Mouse (Mus musculus) heart, embryonic 14.5 days (tissue): ENCODE measurements around the gene Itpr2. TPM values are rescaled to one million over a fixed set of nuclear protein-coding genes. Genes with fewer than 3 reads are reported as not detected.

Source experiments
- ATAC-seq: fragments of 200-750 bp; cut with Nextera tagmentation; 2 replicates; pipeline ENCODE4 v1.8.0; 2017; ENCODE audit warnings: low read depth, moderate TSS enrichment; ENCODE audit not compliant: insufficient number of reproducible peaks, insufficient read depth, low FRiP score
- H3K27ac ChIP-seq, 2 experiments: fragments of 200-500 bp in 1 of 2; fragments of 300-500 bp in 1 of 2; sonication (generic) in 1 of 2; replicated peaks in 1 of 2; 2 replicates each; pipeline ENCODE4 v1.5.1; 2012 to 2014; ENCODE audit warnings: low read depth in 2 of 2, low read length in 2 of 2, control low read depth in 1 of 2, mild to moderate bottlenecking in 1 of 2, mixed read lengths in 1 of 2; ENCODE audit not compliant: control insufficient read depth in 1 of 2, insufficient read depth in 1 of 2
- H3K27me3 ChIP-seq: fragments of 300-500 bp; sonication (generic); 2 replicates; pipeline ENCODE4 v1.6.1; 2014; ENCODE audit warnings: mild to moderate bottlenecking, low read length, control low read depth; ENCODE audit not compliant: control insufficient read depth, insufficient read depth
- H3K36me3 ChIP-seq: fragments of 300-500 bp; sonication (generic); 2 replicates; pipeline ENCODE4 v1.6.1; 2014; ENCODE audit warnings: mild to moderate bottlenecking, control low read depth, low read length, mixed read lengths; ENCODE audit not compliant: control insufficient read depth, insufficient read depth
- H3K4me1 ChIP-seq, 2 experiments: fragments of 200-500 bp in 1 of 2; fragments of 300-500 bp in 1 of 2; sonication (generic) in 1 of 2; 2 replicates each; pipeline ENCODE4 v1.6.1; 2012 to 2014; ENCODE audit warnings: low read length in 2 of 2, control low read depth in 1 of 2, mixed read lengths in 1 of 2; ENCODE audit not compliant: control insufficient read depth in 2 of 2, insufficient read depth in 2 of 2
- H3K4me2 ChIP-seq: fragments of 300-500 bp; sonication (generic); 2 replicates; pipeline ENCODE4 v1.6.1; 2014; ENCODE audit warnings: mild to moderate bottlenecking, low read length
- H3K4me3 ChIP-seq, 2 experiments: fragments of 200-500 bp in 1 of 2; fragments of 300-500 bp in 1 of 2; sonication (generic) in 1 of 2; 2 replicates each; pipeline ENCODE4 v1.5.1; 2012 to 2014; ENCODE audit warnings: low read length in 2 of 2, mild to moderate bottlenecking in 2 of 2, control low read depth in 1 of 2, low read depth in 1 of 2, moderate library complexity in 1 of 2; ENCODE audit not compliant: control insufficient read depth in 1 of 2, insufficient read depth in 1 of 2
- H3K9ac ChIP-seq: fragments of 300-500 bp; sonication (generic); 2 replicates; pipeline ENCODE4 v1.6.1; 2014; ENCODE audit warnings: mild to moderate bottlenecking, low read length
- H3K9me3 ChIP-seq: fragments of 300-500 bp; sonication (generic); 2 replicates; pipeline ENCODE4 v1.6.1; 2016; ENCODE audit warnings: low read length, control low read depth; ENCODE audit not compliant: control insufficient read depth
- WGBS: fragments of 180-500 bp; shearing (Covaris S2); extraction: QIAGEN DNeasy Blood & Tissue Kit; methylation state at CpG from one replicate; pipeline ENCODE4 v1.1.7; 2014; 5-methylcytosine and 5-hydroxymethylcytosine counted together
- polyA plus RNA-seq: library from polyadenylated mRNA; unstranded; fragments of >200 nt; fragmentation: Nextera tagmentation; extraction: Ambion mirVana; gene quantifications from 2 replicates; pipeline ENCODE4 v1.2.1, GENCODE M21; 2014

Itpr2 gene
- polyA plus RNA-seq, 1 experiment from 2014 or later, result 43.4 TPM

- Histone ChIP-seq H3K9me3 (no peaks in the 10 kb centered on the region), H3K36me3 (peaks cover 56% of the 10 kb centered on the region), H3K4me2 (no peak overlapping the region), H3K4me1 (peaks cover 12 to 19% of the 10 kb centered on the region in 2 experiments), H3K27me3 (no peaks in the 10 kb centered on the region), H3K27ac (no peak overlapping the region), H3K4me3 (no peak overlapping the region), H3K9ac (no peak overlapping the region)
- ATAC-seq, result no peak
- 88% methylated on average over 8 of the region's 8 CpGs for WGBS
Observed at GRCm38 (mm10) chr6:146326631-146327030, 175.4 kb downstream of the Itpr2 start.

- Histone ChIP-seq H3K36me3 (peaks cover 65% of the 10 kb centered on the region), H3K4me3 (no peak overlapping the region), H3K27me3 (no peaks in the 10 kb centered on the region), H3K9me3 (no peaks in the 10 kb centered on the region), H3K9ac (no peak overlapping the region), H3K4me2 (no peak overlapping the region), H3K27ac (no peak overlapping the region), H3K4me1 (peaks cover 11 to 16% of the 10 kb centered on the region in 2 experiments)
- WGBS, result 57% methylated on average over 19 of the region's 19 CpGs
- ATAC-seq, result no peak
Observed at GRCm38 (mm10) chr6:146324541-146325204, 177.3 kb downstream of the Itpr2 start.

- H3K4me2 ChIP-seq, result no peak overlapping the region; the same call in 1 of the 2 replicates
- peaks cover 52% of the 10 kb centered on the region for H3K36me3 ChIP-seq
- H3K9me3 ChIP-seq, result no peaks in the 10 kb centered on the region
- 40% methylated on average over 7 of the region's 7 CpGs for WGBS
- H3K27ac ChIP-seq, result peak overlapping the region in 1 of 2 experiments; percentile 42; a peak in 1 of 4 replicates
- H3K9ac ChIP-seq, result peak overlapping the region; percentile 38; the same call in 1 of the 2 replicates
- H3K27me3 ChIP-seq, result no peaks in the 10 kb centered on the region
- H3K4me1 ChIP-seq, result peaks cover 11 to 16% of the 10 kb centered on the region in 2 experiments
- no peak overlapping the region for H3K4me3 ChIP-seq
- ATAC-seq, result no peak
Observed at GRCm38 (mm10) chr6:146322555-146322954, 179.5 kb downstream of the Itpr2 start.

- no peak for ATAC-seq
- WGBS, result 50% methylated on average over 4 of the region's 4 CpGs
Observed at GRCm38 (mm10) chr6:146321951-146322350, 180.1 kb downstream of the Itpr2 start.

GRCm38 (mm10) chr6:146316415-146316814 is 185.6 kb downstream of the Itpr2 start:
- no peak for ATAC-seq
- Histone ChIP-seq H3K9ac (no peak overlapping the region), H3K27ac (no peak overlapping the region), H3K36me3 (peaks cover 54% of the 10 kb centered on the region), H3K27me3 (no peaks in the 10 kb centered on the region), H3K4me1 (peaks cover 2% of the 10 kb centered on the region in 2 experiments; a peak in 3 of 4 replicates), H3K4me2 (no peak overlapping the region), H3K9me3 (no peaks in the 10 kb centered on the region), H3K4me3 (no peak overlapping the region)
- 92% methylated on average over 6 of the region's 6 CpGs for WGBS

More at GRCm38 (mm10) chr6:146321951-146322350, 180.1 kb downstream of the Itpr2 start:
- Histone ChIP-seq H3K4me3 (no peak overlapping the region), H3K4me1 (peaks cover 11 to 16% of the 10 kb centered on the region in 2 experiments), H3K9ac (no peak overlapping the region), H3K27me3 (no peaks in the 10 kb centered on the region), H3K36me3 (peaks cover 48% of the 10 kb centered on the region), H3K27ac (peak overlapping the region in 1 of 2 experiments; percentile 50; a peak in 2 of 4 replicates), H3K4me2 (no peak overlapping the region), H3K9me3 (no peaks in the 10 kb centered on the region)

- Histone ChIP-seq H3K9ac (no peak overlapping the region), H3K4me2 (no peak overlapping the region), H3K4me3 (no peak overlapping the region), H3K27ac (no peak overlapping the region), H3K27me3 (no peaks in the 10 kb centered on the region), H3K4me1 (peaks cover 0 to 2% of the 10 kb centered on the region in 2 experiments; a peak in 1 of 4 replicates), H3K9me3 (no peaks in the 10 kb centered on the region), H3K36me3 (peaks cover 51% of the 10 kb centered on the region)
- no peak for ATAC-seq
- WGBS, result 86% methylated on average over 8 of the region's 8 CpGs
Observed at GRCm38 (mm10) chr6:146315153-146315552, 186.9 kb downstream of the Itpr2 start.

GRCm38 (mm10) chr6:146314304-146314703 is 187.7 kb downstream of the Itpr2 start:
- no peaks in the 10 kb centered on the region for H3K27me3 ChIP-seq
- no peak overlapping the region for H3K27ac ChIP-seq
- peaks cover 4 to 5% of the 10 kb centered on the region in 2 experiments; a peak in 2 of 4 replicates for H3K4me1 ChIP-seq
- no peak overlapping the region for H3K9ac ChIP-seq
- H3K36me3 ChIP-seq, result peaks cover 54% of the 10 kb centered on the region
- 86% methylated on average over 5 of the region's 5 CpGs for WGBS
- no peak overlapping the region for H3K4me2 ChIP-seq
- no peaks in the 10 kb centered on the region for H3K9me3 ChIP-seq
- ATAC-seq, result no peak
- no peak overlapping the region for H3K4me3 ChIP-seq
